Mouse (Mus musculus) gastrocnemius, postnatal 36 days (tissue): ENCODE measurements around the gene Ssh3. TPM values are rescaled to one million over a fixed set of nuclear protein-coding genes. Genes with fewer than 3 reads are reported as not detected.
A peak's percentile ranks its signal among the peaks of the same experiment; 100 is the strongest.

Experiments
- DNase-seq, 2 experiments: peaks; one replicate each; pipeline ENCODE4 v3.0.0; 2022
- intact Hi-C: fragments of 180-260 bp; cut with DNase I; formaldehyde crosslinking; loops from one replicate; pipeline ENCODE4 v1.15.1; 2025
- total RNA-seq, 2 experiments: library from RNA; stranded (reverse); gene quantifications; 2 replicates each; pipeline ENCODE4 v1.2.3; 2021

The Ssh3 gene
- total RNA-seq, 2 experiments from 2014 or later = 2.4 to 3.0 TPM

DNA sequence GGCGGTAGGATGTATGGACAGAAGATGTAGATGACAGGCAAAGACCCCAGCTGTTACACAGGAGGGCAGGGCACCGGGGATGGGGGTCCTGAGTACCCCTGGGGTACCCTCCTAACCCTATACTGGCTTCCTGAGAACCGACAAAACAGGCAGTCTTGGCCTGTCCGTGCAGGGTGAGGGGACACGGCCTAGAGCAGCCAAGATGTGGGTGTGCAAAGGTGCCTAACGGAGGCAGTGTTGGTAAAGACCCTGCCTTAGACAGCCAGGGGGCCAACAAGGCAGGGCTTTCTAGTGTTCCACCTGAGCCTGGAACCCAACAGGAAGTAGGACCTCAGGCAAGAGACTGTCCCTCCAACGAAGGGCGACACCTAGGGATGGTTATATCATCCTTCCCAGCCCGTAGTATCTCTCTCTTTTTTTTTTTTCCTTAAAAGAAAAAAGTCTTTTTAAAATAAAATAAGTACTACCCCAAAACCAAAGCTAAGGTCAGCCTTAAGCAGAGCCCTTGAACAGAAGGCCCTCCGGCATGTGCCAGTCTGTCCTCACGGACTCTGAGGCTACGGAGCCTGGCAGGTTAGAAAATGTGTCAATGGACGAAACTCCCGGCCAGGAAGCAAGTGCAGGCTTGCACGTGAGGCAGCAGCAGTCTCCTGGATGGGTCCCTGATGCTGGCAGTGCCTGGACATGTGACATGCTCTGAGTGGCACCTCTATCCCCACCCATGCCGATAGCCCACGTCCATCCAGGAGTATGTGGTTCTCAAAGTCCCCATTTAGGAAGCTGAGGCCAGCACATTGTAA lies 29.5 kb upstream of the Ssh3 start:
- DNase-seq = peak in 1 of 2 experiments; percentile 1

DNA sequence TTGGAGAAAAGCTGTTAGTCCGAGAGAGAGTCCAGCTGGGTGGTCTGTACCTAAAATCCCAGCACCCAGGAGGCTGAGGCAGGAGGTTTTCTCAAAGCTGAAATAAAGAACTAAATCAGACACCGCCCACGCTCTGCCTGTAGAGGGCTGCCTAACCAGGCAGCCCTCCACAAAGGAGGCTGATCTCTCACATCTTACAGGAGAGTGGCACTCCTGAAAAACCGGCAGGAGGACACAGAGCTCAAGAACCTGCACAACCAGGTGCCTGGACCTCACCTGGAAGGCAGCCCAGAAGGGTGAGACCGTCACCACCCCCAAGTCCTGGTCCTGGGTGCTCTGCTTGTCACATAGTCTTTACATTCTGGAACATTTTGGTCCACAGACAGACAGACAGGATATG lies 28.9 kb upstream of the Ssh3 start:
- peak in 1 of 2 experiments; percentile 3 for DNase-seq
- intact Hi-C loops = no loop called here

More for the DNA sequence above, 29.5 kb upstream of the Ssh3 start:
- intact Hi-C loops = no loop called here

DNA sequence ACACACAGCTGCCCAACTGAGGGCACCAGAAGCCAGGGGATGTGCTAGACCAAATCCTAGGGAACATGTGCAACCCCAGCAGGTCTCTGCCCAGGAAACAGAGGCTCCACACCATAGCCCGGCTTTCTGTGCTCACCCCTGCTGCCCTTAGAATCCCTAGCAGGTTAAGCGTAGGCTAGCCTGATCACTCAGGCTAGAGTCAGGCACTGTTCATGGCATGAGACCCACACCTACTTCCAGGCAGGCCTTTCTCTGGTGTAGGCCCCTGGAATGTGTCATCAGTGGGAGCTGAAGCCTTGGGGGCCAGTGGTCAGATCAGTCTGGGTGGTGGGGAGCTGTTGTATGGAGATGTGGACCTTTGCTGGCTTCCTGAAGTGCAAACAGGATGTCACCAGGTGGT lies 27.6 kb upstream of the Ssh3 start:
- DNase-seq = no peak
- intact Hi-C loops = no loop called here

GRCm38 (mm10) chr19:4295391-4295790 lies 26.4 kb upstream of the Ssh3 start:
- peak in 1 of 2 experiments; percentile 2 for DNase-seq
- intact Hi-C loops = no loop called here

DNA sequence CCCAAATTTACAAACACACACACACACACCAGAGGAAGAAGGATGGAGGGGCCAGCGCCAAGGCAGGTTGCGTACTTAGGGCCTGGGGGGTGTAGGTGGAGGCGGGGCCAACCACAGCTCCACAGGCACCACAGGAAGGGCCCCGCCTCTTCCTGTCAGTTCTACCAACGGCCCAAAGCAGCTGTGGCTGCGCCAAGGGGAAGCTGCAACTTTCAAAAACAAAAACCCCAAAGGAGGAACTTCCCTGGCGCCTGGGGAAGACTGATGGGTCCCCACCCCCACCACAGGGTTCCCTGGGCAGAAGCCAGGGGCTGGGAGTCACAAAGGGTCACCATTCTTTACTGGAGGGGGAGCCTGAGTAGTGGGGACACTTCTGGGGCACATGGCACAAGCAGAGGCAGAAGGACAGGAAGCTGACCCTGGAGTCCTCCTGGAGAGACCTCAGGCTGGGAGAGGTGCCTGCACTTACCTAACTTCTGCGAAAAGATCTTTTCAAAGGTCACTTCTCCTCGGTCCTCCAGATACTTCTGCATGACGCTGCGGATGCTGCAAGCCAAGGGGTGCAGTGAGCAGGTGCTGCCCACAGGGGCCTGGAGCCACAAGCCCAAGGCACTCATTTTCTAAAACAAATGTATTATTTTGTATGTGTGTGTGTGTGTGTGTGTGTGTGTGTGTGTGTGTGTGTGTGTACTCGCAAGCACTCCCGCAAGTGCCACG lies 25.6 kb upstream of the Ssh3 start:
- intact Hi-C loops = no loop called here
- DNase-seq = peak; percentile 15 to 49

DNA sequence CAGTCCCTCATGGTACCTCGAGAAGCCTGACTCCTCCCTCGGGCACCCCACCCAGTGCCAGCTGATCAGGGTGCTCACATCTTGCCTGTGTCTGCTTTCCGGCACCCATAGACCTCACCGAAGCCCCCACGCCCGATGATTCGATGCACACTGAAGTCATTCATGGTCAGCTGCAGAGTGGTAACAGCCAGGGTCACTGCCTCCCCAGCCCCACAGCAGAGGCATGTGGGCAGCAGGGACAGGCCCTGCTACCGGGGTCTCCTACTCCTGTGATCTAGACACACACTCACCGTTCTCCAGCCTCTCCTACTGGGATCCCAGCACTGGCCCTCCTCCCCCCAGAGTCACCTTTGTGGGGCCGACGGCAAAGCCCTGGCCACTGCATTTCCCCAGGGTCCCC lies 22.2 kb upstream of the Ssh3 start:
- intact Hi-C loops = no loop called here
- peak in 1 of 2 experiments; percentile 3 for DNase-seq

DNA sequence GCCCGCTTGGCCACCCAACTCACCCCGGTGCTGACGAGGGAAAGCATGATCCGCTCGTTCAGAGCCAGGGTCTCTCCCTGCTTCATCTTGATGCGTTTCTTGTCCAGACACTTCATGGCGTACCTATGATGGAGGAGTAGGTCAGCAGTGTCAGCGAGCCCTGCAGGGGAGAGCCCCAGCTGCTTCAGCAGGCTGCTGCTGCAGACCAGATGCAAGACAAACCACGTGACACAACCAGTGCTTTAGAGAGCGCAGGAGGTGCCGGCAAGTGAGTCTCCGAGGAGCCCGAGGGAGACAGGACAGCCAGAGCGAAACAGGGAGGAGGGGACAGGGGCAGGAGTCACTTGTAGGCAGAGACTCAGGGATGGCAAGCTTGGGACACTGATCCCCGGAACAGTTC lies 21.8 kb upstream of the Ssh3 start:
- intact Hi-C loops = no loop called here
- peak in 1 of 2 experiments; percentile 2 for DNase-seq

GRCm38 (mm10) chr19:4283653-4284052 lies 14.7 kb upstream of the Ssh3 start:
- peak in 1 of 2 experiments; percentile 3 for DNase-seq
- intact Hi-C loops = loop anchor here (2.0 kb wide), 1 partner anchor 19 kb away; no protein-coding TSS in a partner anchor

- intact Hi-C loops = loop anchor here (2.0 kb wide), 1 partner anchor 20 kb away; no protein-coding TSS in a partner anchor
- peak; percentile 68 to 84 for DNase-seq
These were observed 14.0 kb upstream of the Ssh3 start, which contains the start of gene Ankrd13d for GRCm38 (mm10) chr19:4282898-4283553. Gene Ankrd13d, minus strand, starts transcription at chr19:4283137.

DNA sequence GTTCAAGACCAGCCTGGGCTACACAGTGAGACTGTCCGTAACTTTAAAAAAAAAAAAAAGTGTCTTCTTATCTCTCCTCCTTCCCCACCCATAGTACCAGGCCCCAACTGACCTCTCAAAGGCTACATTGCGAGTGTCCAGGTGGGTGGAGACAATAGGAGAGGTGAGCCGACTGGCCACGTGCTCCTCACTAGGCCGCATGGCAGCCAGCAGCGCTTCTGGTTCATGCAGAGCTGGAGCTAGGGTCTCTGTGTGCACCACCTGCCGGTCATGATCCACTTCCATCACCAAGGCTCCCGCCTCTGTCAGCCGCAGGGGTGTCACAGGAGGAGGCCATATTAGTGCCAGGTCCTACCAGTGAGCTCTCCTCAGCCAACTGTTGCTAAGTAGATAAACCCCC lies 11.4 kb upstream of the Ssh3 start:
- intact Hi-C loops = no loop called here
- peak in 1 of 2 experiments; percentile 3 for DNase-seq

GRCm38 (mm10) chr19:4279487-4279886 lies 10.5 kb upstream of the Ssh3 start:
- intact Hi-C loops = no loop called here
- peak in 1 of 2 experiments; percentile 0 for DNase-seq

GRCm38 (mm10) chr19:4270972-4271371 lies 2.0 kb upstream of the Ssh3 start:
- intact Hi-C loops = no loop called here
- no peak for DNase-seq

DNA sequence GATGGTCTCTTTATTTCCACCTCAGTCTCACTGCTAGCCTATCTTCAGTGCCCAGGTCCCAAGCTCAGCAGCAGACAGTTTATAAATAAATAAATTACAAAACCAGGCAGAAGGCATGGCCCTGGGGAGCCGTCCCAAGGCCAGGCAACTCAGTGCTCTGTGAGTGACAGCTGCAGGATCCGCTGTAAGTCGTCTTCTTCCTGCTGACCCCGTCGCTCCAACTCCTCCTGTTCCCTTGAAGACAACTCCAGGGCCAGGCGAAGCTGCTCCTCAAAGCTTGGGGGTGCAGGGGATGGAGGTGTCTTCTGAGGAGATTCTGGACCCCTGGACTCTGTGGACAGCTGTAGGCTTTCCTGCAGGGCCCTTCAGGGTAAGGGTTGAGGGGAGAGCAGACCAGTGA lies 1.2 kb upstream of the Ssh3 start:
- DNase-seq = no peak
- intact Hi-C loops = no loop called here

- intact Hi-C loops = loop anchor here (10.0 kb wide), 1 partner anchor 149 kb away; no protein-coding TSS in a partner anchor
- no peak for DNase-seq
These were observed 3.0 kb downstream of the Ssh3 start for GRCm38 (mm10) chr19:4265956-4266355.

GRCm38 (mm10) chr19:4264171-4264780 lies 4.7 kb downstream of the Ssh3 start:
- intact Hi-C loops = loop anchor here (10.0 kb wide), 1 partner anchor 151 kb away; no protein-coding TSS in a partner anchor
- no peak for DNase-seq

- intact Hi-C loops = loop anchor here (10.0 kb wide), 1 partner anchor 151 kb away; no protein-coding TSS in a partner anchor
- no peak for DNase-seq
These were observed 5.3 kb downstream of the Ssh3 start for GRCm38 (mm10) chr19:4263702-4264101.

DNA sequence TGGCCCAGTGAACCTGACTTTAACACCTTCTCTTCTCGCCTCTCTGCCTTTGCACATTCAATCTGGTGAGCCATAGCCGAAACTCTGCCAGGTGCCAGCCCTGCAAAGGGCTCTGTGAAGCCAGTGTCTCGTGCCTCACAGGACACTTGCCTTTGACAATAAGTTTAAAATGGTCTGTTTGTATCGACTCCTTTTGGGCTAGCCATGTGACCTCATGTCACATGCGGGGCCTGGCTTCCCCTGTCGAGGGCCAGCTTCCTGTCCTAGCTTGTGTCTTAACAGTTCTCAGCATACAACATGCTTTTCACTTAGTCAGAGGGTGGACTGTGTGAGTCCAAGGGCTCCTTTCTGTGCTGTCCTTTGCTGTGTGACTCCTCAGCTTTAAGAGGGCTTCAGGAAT lies 6.2 kb downstream of the Ssh3 start:
- DNase-seq = no peak
- intact Hi-C loops = loop anchor here (10.0 kb wide), 1 partner anchor 152 kb away; no protein-coding TSS in a partner anchor

DNA sequence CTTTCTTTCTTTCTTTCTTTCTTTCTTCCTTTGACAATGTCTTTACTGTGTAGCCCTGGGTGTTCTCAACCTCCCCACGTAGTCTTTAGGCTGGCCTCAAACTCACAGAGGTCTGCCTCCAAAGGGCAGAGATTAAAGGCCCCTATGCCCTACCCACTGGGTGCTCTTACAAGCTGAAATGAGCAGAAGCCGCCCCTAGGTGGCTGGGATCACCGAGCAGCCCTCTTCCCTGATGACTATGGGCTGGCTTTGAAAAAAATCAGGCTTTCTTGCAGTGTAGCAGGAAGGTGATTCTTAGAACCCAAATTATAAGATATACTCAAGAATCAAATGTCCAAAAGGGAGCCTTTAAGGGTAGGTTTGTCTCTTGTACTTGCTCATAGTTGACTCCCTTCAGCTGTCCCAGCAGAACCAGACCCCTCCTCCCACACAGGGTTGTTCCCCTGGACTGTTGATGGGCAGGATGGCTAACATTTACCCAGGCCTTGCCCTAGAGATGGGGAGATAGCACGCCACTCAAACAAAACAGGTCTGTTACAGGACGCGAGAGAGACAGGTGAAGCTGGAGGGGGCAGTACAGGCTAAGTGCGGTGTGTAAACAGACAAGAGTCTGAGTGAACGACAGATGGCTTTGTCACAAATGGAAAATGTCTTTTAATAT lies 7.8 kb downstream of the Ssh3 start:
- DNase-seq = no peak
- intact Hi-C loops = loop anchor here (10.0 kb wide), 1 partner anchor 154 kb away; no protein-coding TSS in a partner anchor

GRCm38 (mm10) chr19:4257897-4258252 lies 11.1 kb downstream of the Ssh3 start:
- intact Hi-C loops = loop anchor here (2.0 kb wide), 1 partner anchor 49 kb away; the partner anchor contains the start of gene Grk2
- no peak for DNase-seq
